ENCODE assay signal across 13 mouse cellular contexts in the genomic region with DNA sequence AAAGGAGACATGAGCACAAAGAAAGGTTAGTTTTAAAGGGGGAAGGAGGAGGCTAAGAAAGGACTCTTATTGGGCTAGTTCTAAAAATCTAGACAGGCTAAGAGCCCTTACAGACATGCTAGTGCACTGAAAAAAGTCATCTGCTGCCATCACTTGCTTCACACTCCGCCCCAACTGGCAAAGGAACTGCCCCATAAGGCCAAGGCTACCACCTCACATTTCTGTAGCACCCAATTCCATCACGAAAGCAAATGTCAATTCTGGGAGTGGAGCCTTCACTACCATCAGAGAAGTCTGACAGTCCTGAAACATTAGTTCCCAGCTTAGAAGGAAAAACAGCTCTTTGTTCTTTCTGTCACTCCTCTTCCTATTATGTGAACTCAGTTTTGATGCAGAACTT. TPM values are rescaled to one million over a fixed set of nuclear protein-coding genes. Genes with fewer than 3 reads are reported as not detected.
DNase-seq lines count a peak whose midpoint lies in the region; ATAC-seq lines count a peak whose summit lies in the region.
"Had no signal": no experiment of that assay in that cellular context is flagged by ENCODE, and none has a peak within 500 bp of the region (broad histone marks: within the 10 kb centered on the region; RNA-seq: fewer than 3 reads in every experiment).

No protein-coding gene starts in this region.

- no peak overlapping the region; the same call in 1 of the 2 replicates for H3K9ac ChIP-seq in embryonic facial prominence, embryonic 13.5 days
- H3K9ac ChIP-seq in hindbrain, embryonic 12.5 days, result no peak overlapping the region
- no peak overlapping the region for H3K9ac ChIP-seq in forebrain, embryonic 16.5 days (replicated peaks; ENCODE audit: low read depth, low read length)

- 73% methylated on average over 2 of the region's 2 CpGs for WGBS in embryonic facial prominence, embryonic 13.5 days
- WGBS in embryonic facial prominence, embryonic 10.5 days, result 88% methylated on average over 2 of the region's 2 CpGs
- 89% methylated on average over 2 of the region's 2 CpGs for WGBS in hindbrain, embryonic 12.5 days
- WGBS in hindbrain, embryonic 10.5 days, result 81% methylated on average over 2 of the region's 2 CpGs
- 70% methylated on average over 2 of the region's 2 CpGs for WGBS in forebrain, embryonic 16.5 days

- H3K27ac ChIP-seq in embryonic facial prominence, embryonic 13.5 days, result no peak overlapping the region
- no peak overlapping the region for H3K27ac ChIP-seq in embryonic facial prominence, embryonic 10.5 days (replicated peaks)
- no peak overlapping the region for H3K27ac ChIP-seq in hindbrain, embryonic 12.5 days
- no peak overlapping the region for H3K27ac ChIP-seq in hindbrain, embryonic 10.5 days
- H3K27ac ChIP-seq in forebrain, embryonic 16.5 days (ENCODE audit: low read length), result no peak overlapping the region

- H3K27me3 ChIP-seq in embryonic facial prominence, embryonic 13.5 days, result no peaks in the 10 kb centered on the region
- no peaks in the 10 kb centered on the region for H3K27me3 ChIP-seq in embryonic facial prominence, embryonic 10.5 days (replicated peaks; ENCODE audit: low read depth, poor library complexity, severe bottlenecking)
- no peaks in the 10 kb centered on the region for H3K27me3 ChIP-seq in hindbrain, embryonic 12.5 days
- no peaks in the 10 kb centered on the region for H3K27me3 ChIP-seq in hindbrain, embryonic 10.5 days (ENCODE audit: insufficient read depth, poor library complexity, severe bottlenecking)
- H3K27me3 ChIP-seq in forebrain, embryonic 16.5 days (replicated peaks; ENCODE audit: control insufficient read depth, insufficient read depth, low read length), result no peaks in the 10 kb centered on the region
- H3K27me3 ChIP-seq: megakaryocyte, embryonic 14.5 days had no signal

- no peak for ATAC-seq in embryonic facial prominence, embryonic 13.5 days (ENCODE audit: insufficient number of reproducible peaks, insufficient read depth, low FRiP score, low TSS enrichment, low read depth)
- ATAC-seq in hindbrain, embryonic 12.5 days (ENCODE audit: low FRiP score), result no peak
- ATAC-seq in forebrain, embryonic 16.5 days, result no peak
- ATAC-seq in activated CD4-positive, CD25-positive, alpha-beta regulatory T cell, adult 4 months, result no peak
- no peak for ATAC-seq in erythroblast, adult 5-6 weeks (replicated peaks; ENCODE audit: low FRiP score, poor library complexity, severe bottlenecking)

- peak overlapping the region; percentile 18; the same call in 1 of the 2 replicates for H3K4me2 ChIP-seq in embryonic facial prominence, embryonic 13.5 days
- 0 out of 2 replicates have a peak overlapping the region, but pooled peaks have one; percentile 3 for H3K4me2 ChIP-seq in hindbrain, embryonic 12.5 days (replicated peaks)
- H3K4me2 ChIP-seq in forebrain, embryonic 16.5 days (ENCODE audit: low read length), result peak overlapping the region; percentile 81

- H3K4me3 ChIP-seq in embryonic facial prominence, embryonic 13.5 days, result no peak overlapping the region
- no peak overlapping the region for H3K4me3 ChIP-seq in embryonic facial prominence, embryonic 10.5 days
- H3K4me3 ChIP-seq in hindbrain, embryonic 12.5 days, result no peak overlapping the region
- H3K4me3 ChIP-seq in hindbrain, embryonic 10.5 days, result no peak overlapping the region
- H3K4me3 ChIP-seq in forebrain, embryonic 16.5 days (replicated peaks; ENCODE audit: low read length), result no peak overlapping the region
- H3K4me3 ChIP-seq: megakaryocyte, embryonic 14.5 days had no signal

- H3K9me3 ChIP-seq in embryonic facial prominence, embryonic 13.5 days, result no peaks in the 10 kb centered on the region
- H3K9me3 ChIP-seq in embryonic facial prominence, embryonic 10.5 days, result no peaks in the 10 kb centered on the region
- H3K9me3 ChIP-seq in hindbrain, embryonic 12.5 days (replicated peaks), result no peaks in the 10 kb centered on the region
- no peaks in the 10 kb centered on the region for H3K9me3 ChIP-seq in hindbrain, embryonic 10.5 days
- H3K9me3 ChIP-seq in forebrain, embryonic 16.5 days (ENCODE audit: control insufficient read depth, low read length), result no peaks in the 10 kb centered on the region
- H3K9me3 ChIP-seq: G1E; megakaryocyte, embryonic 14.5 days had no signal

- H3K36me3 ChIP-seq in embryonic facial prominence, embryonic 13.5 days, result peaks cover 9% of the 10 kb centered on the region; the same call in 1 of the 2 replicates
- peaks cover 45% of the 10 kb centered on the region for H3K36me3 ChIP-seq in embryonic facial prominence, embryonic 10.5 days (replicated peaks)
- H3K36me3 ChIP-seq in hindbrain, embryonic 12.5 days, result peaks cover 4% of the 10 kb centered on the region; the same call in 1 of the 2 replicates
- H3K36me3 ChIP-seq in hindbrain, embryonic 10.5 days, result peaks cover 26% of the 10 kb centered on the region
- no peaks in the 10 kb centered on the region for H3K36me3 ChIP-seq in forebrain, embryonic 16.5 days (ENCODE audit: control insufficient read depth, insufficient read depth)

- H3K4me1 ChIP-seq in embryonic facial prominence, embryonic 13.5 days, result peaks cover 42% of the 10 kb centered on the region
- peaks cover 42% of the 10 kb centered on the region for H3K4me1 ChIP-seq in embryonic facial prominence, embryonic 10.5 days
- peaks cover 43% of the 10 kb centered on the region for H3K4me1 ChIP-seq in hindbrain, embryonic 12.5 days
- peaks cover 42% of the 10 kb centered on the region for H3K4me1 ChIP-seq in hindbrain, embryonic 10.5 days (replicated peaks)
- peaks cover 40% of the 10 kb centered on the region for H3K4me1 ChIP-seq in forebrain, embryonic 16.5 days (replicated peaks; ENCODE audit: control insufficient read depth, insufficient read depth, low read length)

- DNase-seq in embryonic facial prominence, embryonic 10.5 days (ENCODE audit: low spot score), result no peak
- DNase-seq in hindbrain, embryonic 10.5 days (ENCODE audit: low spot score), result no peak
- DNase-seq in lung, postnatal 25 days (ENCODE audit: low spot score), result peak; percentile 29
- DNase-seq: cerebellum, postnatal 36 days; gastrocnemius, postnatal 36 days; kidney, postnatal 25 days had no signal

RNA-seq across cellular contexts. Expression of a gene that starts 4.4 kb away (rescaled TPM):
- 23.6 and 24.4 TPM in 2 replicates for polyA plus RNA-seq in embryonic facial prominence, embryonic 13.5 days (2015; fragmentation: Nextera tagmentation; extraction: Ambion mirVana)
- polyA plus RNA-seq in embryonic facial prominence, embryonic 10.5 days (2016; fragmentation: Nextera tagmentation; extraction: Ambion mirVana), result 32.4 and 32.6 TPM in 2 replicates
- 40.0 and 43.3 TPM in 2 replicates for polyA plus RNA-seq in hindbrain, embryonic 12.5 days (2016; fragmentation: Nextera tagmentation; extraction: Ambion mirVana)
- polyA plus RNA-seq in hindbrain, embryonic 10.5 days (2016; fragmentation: Nextera tagmentation; extraction: Ambion mirVana), result 28.0 and 29.6 TPM in 2 replicates
- 41.2 and 41.5 TPM in 2 replicates for polyA plus RNA-seq in forebrain, embryonic 16.5 days (2015; fragmentation: Nextera tagmentation; extraction: Ambion mirVana)
- polyA plus RNA-seq in activated CD4-positive, CD25-positive, alpha-beta regulatory T cell, adult 4 months (2017; shearing (Covaris generic)), result 1 to 10 TPM; 2.1 to 2.2 TPM
- 0.38 and 0.84 TPM in 2 replicates for total RNA-seq in erythroblast, adult 5-6 weeks (2015; ENCODE audit: low replicate concordance)
- 0.84 and 1.8 TPM in 2 replicates for total RNA-seq in erythroblast, adult 5-6 weeks (2017; ENCODE audit: low replicate concordance)

Comparison
In these comparisons a context has a peak if more than half of its experiments do, and no peak if none do; other contexts are left out.
1. H3K4me2 ChIP-seq: peak in every context shown above with its lines; median percentile 81 in forebrain, embryonic 16.5 days; 18 in embryonic facial prominence, embryonic 13.5 days; 3 in hindbrain, embryonic 12.5 days.